Mouse (Mus musculus) embryonic facial prominence, embryonic 10.5 days (tissue): Measurements from ENCODE around the gene Eif4e1b. TPM values are rescaled to one million over a fixed set of nuclear protein-coding genes. Genes with fewer than 3 reads are reported as not detected.
"Not testable (repeated sequence)": the region's sequence is repeated elsewhere in the genome, so short reads cannot be mapped to it uniquely, and the experiment has no call there.

Experiments used
- DNase-seq: peaks from one replicate; pipeline ENCODE4 v3.0.0-alpha.2; 2017; ENCODE audit warnings: low spot score
- H3K27ac ChIP-seq: fragments of 300-500 bp; sonication (generic); replicated peaks from 2 replicates; pipeline ENCODE4 v1.5.1; 2016; ENCODE audit warnings: mild to moderate bottlenecking
- H3K27me3 ChIP-seq: fragments of 300-500 bp; sonication (generic); replicated peaks from 2 replicates; pipeline ENCODE4 v1.6.1; 2016; ENCODE audit warnings: low read depth, mild to moderate bottlenecking; ENCODE audit not compliant: poor library complexity, severe bottlenecking
- H3K36me3 ChIP-seq: fragments of 300-500 bp; sonication (generic); replicated peaks from 2 replicates; pipeline ENCODE4 v1.6.1; 2016; ENCODE audit warnings: mild to moderate bottlenecking, moderate library complexity
- H3K4me1 ChIP-seq: fragments of 300-500 bp; sonication (generic); 2 replicates; pipeline ENCODE4 v1.6.1; 2016
- H3K4me3 ChIP-seq: fragments of 300-500 bp; sonication (generic); 2 replicates; pipeline ENCODE4 v1.5.1; 2016; ENCODE audit warnings: mild to moderate bottlenecking, moderate library complexity
- H3K9me3 ChIP-seq: fragments of 300-500 bp; sonication (generic); 2 replicates; pipeline ENCODE4 v1.6.1; 2016; ENCODE audit warnings: mild to moderate bottlenecking
- whole genome bisulfite sequencing: fragments of 180-500 bp; shearing (Covaris S2); methylation state at CpG from one replicate; pipeline ENCODE4 v1.1.7; 2016; 5-methylcytosine and 5-hydroxymethylcytosine counted together
- polyA plus RNA-seq: library from polyadenylated mRNA; unstranded; fragments of >200 nt; fragmentation: Nextera tagmentation; extraction: Ambion mirVana; gene quantifications from 2 replicates; pipeline ENCODE4 v1.2.1, GENCODE M21; 2016

Gene Eif4e1b
- polyA plus RNA-seq, 1 experiment from 2014 or later = not detected

- 5% methylated on average over 44 of the region's 44 CpGs for WGBS
- Histone ChIP-seq H3K4me1 (peaks cover 22% of the 10 kb centered on the region), H3K4me3 (peak overlapping the region; percentile 51), H3K27me3 (peaks cover 73% of the 10 kb centered on the region), H3K27ac (no peak overlapping the region; the same call in 1 of the 2 replicates), H3K36me3 (no peaks in the 10 kb centered on the region), H3K9me3 (no peaks in the 10 kb centered on the region)
- peak; percentile 20 for DNase-seq
Measured at GRCm38 (mm10) chr13:54765281-54766191, 18.3 kb upstream of the Eif4e1b start.

GRCm38 (mm10) chr13:54766192-54766768 is 17.5 kb upstream of the Eif4e1b start, which contains the start of gene Sncb:
Gene Sncb, minus strand, starts transcription at chr13:54766595.
- peak; percentile 79 for DNase-seq
- Histone ChIP-seq H3K4me1 (peaks cover 19% of the 10 kb centered on the region), H3K27me3 (peaks cover 66% of the 10 kb centered on the region), H3K4me3 (peak within 1 kb of the TSS; percentile 51), H3K9me3 (no peaks in the 10 kb centered on the region), H3K36me3 (no peaks in the 10 kb centered on the region), H3K27ac (no peak within 1 kb of the TSS; the same call in 1 of the 2 replicates)
- WGBS = 1% methylated on average over 35 of the region's 35 CpGs

GRCm38 (mm10) chr13:54767012-54767411 is 16.8 kb upstream of the Eif4e1b start:
- Histone ChIP-seq H3K4me3 (no peak overlapping the region), H3K36me3 (no peaks in the 10 kb centered on the region), H3K9me3 (no peaks in the 10 kb centered on the region), H3K27me3 (peaks cover 58% of the 10 kb centered on the region), H3K27ac (no peak overlapping the region), H3K4me1 (peaks cover 19% of the 10 kb centered on the region)
- WGBS = 79% methylated on average over 4 of the region's 4 CpGs
- DNase-seq = no peak

DNA sequence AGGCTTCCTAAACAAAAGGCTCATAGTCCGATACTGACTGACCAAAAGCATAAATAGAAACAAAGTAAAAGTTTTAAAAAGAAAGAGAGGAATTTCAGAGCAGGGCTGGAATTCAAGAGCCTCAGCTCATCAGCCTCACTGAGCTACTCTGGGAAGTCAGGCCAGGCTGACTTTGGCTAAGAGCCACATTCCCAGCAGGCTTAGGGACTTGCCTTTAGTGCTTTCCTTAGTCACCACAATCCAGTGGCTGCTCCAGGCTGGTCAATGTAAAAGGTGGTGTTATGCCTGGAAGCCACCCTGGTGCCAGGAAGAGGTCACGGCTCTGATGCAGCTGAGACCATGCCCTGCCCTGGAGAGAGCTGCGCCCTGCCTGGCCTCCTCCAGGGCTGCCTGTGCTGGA is 3.2 kb upstream of the Eif4e1b start:
- H3K36me3 ChIP-seq = no peaks in the 10 kb centered on the region
- no peaks in the 10 kb centered on the region for H3K9me3 ChIP-seq
- DNase-seq = no peak
- H3K4me1 ChIP-seq = no peaks in the 10 kb centered on the region
- WGBS = 85% methylated on average over 3 of the region's 3 CpGs
- H3K27me3 ChIP-seq = no peaks in the 10 kb centered on the region
- no peak overlapping the region for H3K27ac ChIP-seq
- no peak overlapping the region for H3K4me3 ChIP-seq

GRCm38 (mm10) chr13:54781086-54781485 is 2.7 kb upstream of the Eif4e1b start:
- Histone ChIP-seq H3K36me3 (no peaks in the 10 kb centered on the region), H3K27me3 (no peaks in the 10 kb centered on the region), H3K9me3 (no peaks in the 10 kb centered on the region), H3K4me1 (no peaks in the 10 kb centered on the region), H3K4me3 (no peak overlapping the region), H3K27ac (no peak overlapping the region)
- DNase-seq = no peak
- 89% methylated on average over 3 of the region's 3 CpGs for WGBS

DNA sequence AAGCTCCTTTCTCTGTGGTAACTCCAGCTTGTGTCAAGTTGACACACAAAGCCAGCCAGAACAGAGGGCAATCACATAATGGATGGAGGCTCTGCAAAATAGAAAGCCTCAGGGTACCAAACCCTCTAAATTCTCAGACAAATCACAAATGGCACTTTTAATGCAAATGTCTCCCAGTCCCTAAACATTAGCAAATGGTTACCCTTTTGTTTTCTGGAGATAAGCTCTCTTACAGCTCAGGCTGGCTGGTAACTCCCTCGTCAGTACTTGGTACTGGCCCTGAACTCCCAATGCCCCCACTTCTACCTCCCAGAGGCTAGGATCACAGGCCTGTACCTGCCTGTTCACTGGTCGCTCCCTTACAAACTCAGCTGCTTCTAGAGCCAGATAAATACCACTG is 563 bp upstream of the Eif4e1b start:
- Histone ChIP-seq H3K36me3 (no peaks in the 10 kb centered on the region), H3K27me3 (peaks cover 19% of the 10 kb centered on the region), H3K9me3 (no peaks in the 10 kb centered on the region), H3K27ac (no peak overlapping the region), H3K4me1 (no peaks in the 10 kb centered on the region), H3K4me3 (no peak overlapping the region)
- WGBS = 39% methylated on average over 2 of the region's 2 CpGs
- DNase-seq = no peak

- H3K4me1 ChIP-seq = peaks cover 22% of the 10 kb centered on the region
- H3K36me3 ChIP-seq, H3K27ac ChIP-seq, H3K9me3 ChIP-seq, DNase-seq, H3K4me3 ChIP-seq: not testable (repeated sequence)
- 92% methylated on average over 2 of the region's 2 CpGs for WGBS
- H3K27me3 ChIP-seq = peaks cover 54% of the 10 kb centered on the region
Measured at GRCm38 (mm10) chr13:54787591-54787990, 3.8 kb downstream of the Eif4e1b start.

- Histone ChIP-seq H3K27ac (peak within 1 kb of the TSS; percentile 59), H3K4me1 (peaks cover 25% of the 10 kb centered on the region), H3K27me3 (peaks cover 68% of the 10 kb centered on the region), H3K9me3 (no peaks in the 10 kb centered on the region), H3K4me3 (peak within 1 kb of the TSS; percentile 73), H3K36me3 (no peaks in the 10 kb centered on the region)
- WGBS = 2% methylated on average over 49 of the region's 49 CpGs
- peak; percentile 98 for DNase-seq
Measured at GRCm38 (mm10) chr13:54788740-54789560, 5.2 kb downstream of the Eif4e1b start, which contains the start of gene Tspan17. Gene Tspan17, plus strand, starts transcription at chr13:54789377.

GRCm38 (mm10) chr13:54789561-54790397 is 6.0 kb downstream of the Eif4e1b start:
- no peaks in the 10 kb centered on the region for H3K9me3 ChIP-seq
- peak overlapping the region; percentile 59 for H3K27ac ChIP-seq
- peaks cover 25% of the 10 kb centered on the region for H3K4me1 ChIP-seq
- peaks cover 76% of the 10 kb centered on the region for H3K27me3 ChIP-seq
- peak overlapping the region; percentile 73 for H3K4me3 ChIP-seq
- H3K36me3 ChIP-seq = no peaks in the 10 kb centered on the region
- peak; percentile 52 for DNase-seq
- WGBS = 1% methylated on average over 38 of the region's 38 CpGs

- no peaks in the 10 kb centered on the region for H3K36me3 ChIP-seq
- 0 out of 2 replicates have a peak overlapping the region, but pooled peaks have one; percentile 4 for H3K4me3 ChIP-seq
- 17% methylated on average over 21 of the region's 21 CpGs for WGBS
- H3K27me3 ChIP-seq = peaks cover 86% of the 10 kb centered on the region
- H3K4me1 ChIP-seq = peaks cover 25% of the 10 kb centered on the region
- DNase-seq = peak; percentile 48
- no peak overlapping the region for H3K27ac ChIP-seq
- H3K9me3 ChIP-seq = no peaks in the 10 kb centered on the region
Measured at GRCm38 (mm10) chr13:54792259-54793230, 8.7 kb downstream of the Eif4e1b start.
